Mouse (Mus musculus): Measurements from ENCODE around the gene Ncoa7.

Gene Ncoa7

GRCm38 (mm10) chr10:30585691-30586090, 217.4 kb downstream of the Ncoa7 start:
- CTCF ChIA-PET = no interaction called here

Measured in spleen, embryonic (tissue).